Mouse (Mus musculus): ENCODE data around the gene Ap5z1. TPM values are rescaled to one million over a fixed set of nuclear protein-coding genes. Genes with fewer than 3 reads are reported as not detected.

Ap5z1 gene
- polyA plus RNA-seq, 1 experiment from 2014 or later: 4.0 TPM

DNA sequence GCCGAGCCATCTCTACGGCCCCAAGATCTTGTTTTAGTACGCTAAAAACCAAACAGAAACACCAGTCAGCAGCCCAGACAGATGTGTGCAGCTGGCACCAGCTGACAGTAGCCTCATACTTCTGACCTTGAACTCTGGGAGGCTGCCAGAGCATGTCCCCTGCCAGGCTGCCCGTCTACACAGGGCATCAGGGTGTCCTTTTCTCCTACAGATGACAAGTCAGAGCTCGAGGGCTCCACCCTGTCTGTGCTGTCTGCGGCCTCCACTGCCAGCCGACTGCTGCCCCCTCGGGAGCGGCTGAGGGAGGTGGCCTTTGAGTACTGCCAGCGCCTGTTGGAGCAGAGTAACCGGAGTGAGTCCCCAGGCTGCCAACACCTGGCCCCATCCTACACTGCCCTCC, 6.1 kb downstream of the Ap5z1 start:
- Histone ChIP-seq H3K27me3 (ENCODE audit: insufficient read depth, low read length) (no peaks in the 10 kb centered on the region), H3K36me3 (replicated peaks; ENCODE audit: insufficient read depth, low read length) (peaks cover 26% of the 10 kb centered on the region), H3K9ac (replicated peaks) (no peak overlapping the region), H3K9me3 (ENCODE audit: low read length) (no peaks in the 10 kb centered on the region), H3K4me1 (ENCODE audit: insufficient read depth) (peaks cover 5% of the 10 kb centered on the region), H3K4me3 (ENCODE audit: low read depth, low read length) (no peak overlapping the region), H3K4me2 (ENCODE audit: low read depth, low read length) (no peak overlapping the region), H3K27ac (ENCODE audit: low read depth) (no peak overlapping the region)
- TF ChIP-seq EP300 (IDR thresholded peaks at IDR 0.05; ENCODE audit: low read depth): no peak
- TF ChIP-seq CTCF (IDR thresholded peaks at IDR 0.05; ENCODE audit: low read depth): no peak
- ATAC-seq (no peak), DNase-seq (no peak)
- 90% methylated on average over 11 of the region's 11 CpGs for WGBS (ENCODE audit: insufficient replicate concordance)

DNA sequence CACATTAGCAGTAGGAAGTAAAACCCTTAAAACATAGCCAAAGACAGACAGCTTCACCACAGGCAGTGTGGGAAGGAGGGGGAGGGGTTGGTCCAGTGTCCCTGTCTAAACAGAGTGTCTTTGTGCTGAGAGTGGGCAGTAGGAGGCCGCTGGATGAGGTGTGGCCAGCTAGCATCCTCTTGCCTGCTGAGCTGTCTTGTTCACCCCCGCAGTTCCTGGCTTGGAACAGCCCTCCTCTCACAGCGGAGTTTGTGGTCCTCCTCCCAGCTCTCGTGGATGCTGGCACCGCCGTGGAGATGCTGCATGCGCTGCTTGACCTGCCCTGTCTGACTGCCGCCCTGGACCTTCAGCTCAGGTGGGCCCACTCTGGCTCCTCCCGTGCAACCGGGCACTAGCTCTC, 10.0 kb downstream of the Ap5z1 start:
- DNase-seq (no peak), ATAC-seq (no peak)
- no peak for TF ChIP-seq CTCF (IDR thresholded peaks at IDR 0.05; ENCODE audit: low read depth)
- TF ChIP-seq EP300 (IDR thresholded peaks at IDR 0.05; ENCODE audit: low read depth): no peak
- no peak overlapping the region for H3K9ac ChIP-seq (replicated peaks)
- no peaks in the 10 kb centered on the region for H3K9me3 ChIP-seq (ENCODE audit: low read length)
- 86% methylated on average over 10 of the region's 10 CpGs for WGBS (ENCODE audit: insufficient replicate concordance)
- no peak overlapping the region for H3K27ac ChIP-seq (ENCODE audit: low read depth)
- no peaks in the 10 kb centered on the region for H3K27me3 ChIP-seq (ENCODE audit: insufficient read depth, low read length)
- no peak overlapping the region for H3K4me2 ChIP-seq (ENCODE audit: low read depth, low read length)
- no peaks in the 10 kb centered on the region for H3K4me1 ChIP-seq (ENCODE audit: insufficient read depth)
- peaks cover 22% of the 10 kb centered on the region for H3K36me3 ChIP-seq (replicated peaks; ENCODE audit: insufficient read depth, low read length)
- H3K4me3 ChIP-seq (ENCODE audit: low read depth, low read length): no peak overlapping the region

DNA sequence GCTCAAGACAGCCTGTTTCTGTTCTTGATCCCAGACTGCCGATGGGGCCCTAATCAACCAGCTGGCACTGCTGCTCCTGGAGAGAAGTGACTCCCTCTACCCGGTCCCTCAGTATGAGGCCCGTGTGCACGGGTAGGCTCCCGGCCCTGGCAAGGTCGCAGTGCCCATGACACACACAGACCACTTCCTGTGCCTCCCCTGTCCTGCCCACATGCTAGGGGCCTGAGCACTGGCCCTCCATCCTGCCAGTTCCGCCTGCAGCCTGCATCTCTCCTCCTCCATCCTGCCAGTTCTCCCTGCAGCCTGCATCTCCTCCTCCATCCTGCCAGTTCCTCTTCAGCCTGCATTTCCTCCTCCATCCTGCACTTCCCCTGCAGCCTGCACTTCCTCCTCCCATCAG, 11.9 kb downstream of the Ap5z1 start:
- no peaks in the 10 kb centered on the region for H3K4me1 ChIP-seq (ENCODE audit: insufficient read depth)
- H3K27me3 ChIP-seq (ENCODE audit: insufficient read depth, low read length): no peaks in the 10 kb centered on the region
- no peaks in the 10 kb centered on the region for H3K9me3 ChIP-seq (ENCODE audit: low read length)
- H3K27ac ChIP-seq (ENCODE audit: low read depth): no peak overlapping the region
- WGBS (ENCODE audit: insufficient replicate concordance): 55% methylated on average over 4 of the region's 7 CpGs
- no peak overlapping the region for H3K9ac ChIP-seq (replicated peaks)
- H3K4me3 ChIP-seq (ENCODE audit: low read depth, low read length): no peak overlapping the region
- peaks cover 10% of the 10 kb centered on the region for H3K36me3 ChIP-seq (replicated peaks; ENCODE audit: insufficient read depth, low read length)
- TF ChIP-seq CTCF (IDR thresholded peaks at IDR 0.05; ENCODE audit: low read depth) (no peak), EP300 (IDR thresholded peaks at IDR 0.05; ENCODE audit: low read depth) (no peak)
- H3K4me2 ChIP-seq (ENCODE audit: low read depth, low read length): no peak overlapping the region
- DNase-seq (no peak), ATAC-seq (no peak)

DNA sequence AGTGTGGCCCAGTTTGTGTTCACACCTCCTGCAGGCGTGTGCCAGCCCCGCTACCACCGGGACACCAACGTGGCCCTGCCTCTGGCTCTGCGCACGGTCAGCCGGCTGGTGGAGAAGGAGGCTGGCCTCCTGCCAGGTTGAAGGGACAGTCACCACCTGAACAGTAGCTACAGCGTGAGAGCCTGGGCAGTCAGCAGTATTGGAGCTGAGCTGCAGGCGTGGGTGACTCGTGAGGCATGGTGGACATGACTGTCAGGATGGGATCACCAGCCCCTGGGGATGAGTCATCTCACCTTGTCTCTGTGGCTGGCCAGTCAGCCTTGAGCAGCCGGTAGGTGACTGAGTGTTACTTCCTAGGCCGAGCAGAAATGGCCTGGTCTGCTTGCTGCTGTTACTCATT, 13.6 kb downstream of the Ap5z1 start:
- peaks cover 7% of the 10 kb centered on the region for H3K36me3 ChIP-seq (replicated peaks; ENCODE audit: insufficient read depth, low read length)
- H3K4me2 ChIP-seq (ENCODE audit: low read depth, low read length): no peak overlapping the region
- no peak overlapping the region for H3K4me3 ChIP-seq (ENCODE audit: low read depth, low read length)
- H3K27me3 ChIP-seq (ENCODE audit: insufficient read depth, low read length): no peaks in the 10 kb centered on the region
- WGBS (ENCODE audit: insufficient replicate concordance): 77% methylated on average over 12 of the region's 12 CpGs
- H3K9me3 ChIP-seq (ENCODE audit: low read length): no peaks in the 10 kb centered on the region
- no peaks in the 10 kb centered on the region for H3K4me1 ChIP-seq (ENCODE audit: insufficient read depth)
- H3K9ac ChIP-seq (replicated peaks): no peak overlapping the region
- TF ChIP-seq EP300 (IDR thresholded peaks at IDR 0.05; ENCODE audit: low read depth) (no peak), CTCF (IDR thresholded peaks at IDR 0.05; ENCODE audit: low read depth) (no peak)
- no peak for DNase-seq
- no peak overlapping the region for H3K27ac ChIP-seq (ENCODE audit: low read depth)
- no peak for ATAC-seq

DNA sequence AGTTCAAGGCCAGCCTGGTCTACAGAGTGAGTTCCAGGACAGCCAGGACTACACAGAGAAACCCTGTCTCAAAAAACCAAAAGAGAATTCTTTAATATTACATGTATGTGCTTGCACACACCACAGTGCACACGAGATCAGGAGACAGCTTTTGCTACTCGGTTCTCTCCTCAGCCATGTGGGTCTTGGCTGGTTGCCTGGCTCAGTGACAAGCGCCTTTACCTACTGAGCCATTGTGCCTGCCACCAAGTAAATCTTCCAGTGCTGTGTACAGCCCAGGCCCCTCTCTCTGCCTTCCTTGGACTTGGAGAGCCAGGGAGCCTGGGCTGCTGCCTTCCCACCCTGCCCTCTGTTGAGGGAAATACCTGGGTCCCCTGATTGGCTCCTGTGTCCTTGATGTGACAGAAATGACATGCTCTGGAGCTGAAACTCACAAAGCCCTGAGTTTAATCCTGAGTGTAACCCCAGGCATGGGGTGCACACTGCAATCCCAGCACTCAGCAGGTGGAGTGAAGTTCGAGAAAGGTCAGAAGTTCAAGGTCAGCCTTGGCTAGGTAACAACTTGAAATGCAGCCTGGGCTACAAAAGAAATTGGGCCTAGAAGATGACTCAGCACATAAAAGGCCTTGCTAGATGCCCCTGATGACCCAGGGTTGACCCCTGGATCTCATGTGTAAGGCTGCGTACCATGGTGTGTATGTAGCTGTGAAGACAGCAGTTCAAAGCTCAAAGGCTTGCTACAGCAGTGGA, 14.3 kb downstream of the Ap5z1 start:
- TF ChIP-seq CTCF (IDR thresholded peaks at IDR 0.05; ENCODE audit: low read depth): no peak
- no peak for TF ChIP-seq EP300 (IDR thresholded peaks at IDR 0.05; ENCODE audit: low read depth)
- ATAC-seq: no peak
- Histone ChIP-seq H3K4me3 (ENCODE audit: low read depth, low read length) (no peak overlapping the region), H3K36me3 (replicated peaks; ENCODE audit: insufficient read depth, low read length) (peaks cover 6% of the 10 kb centered on the region), H3K27ac (ENCODE audit: low read depth) (no peak overlapping the region), H3K4me1 (ENCODE audit: insufficient read depth) (no peaks in the 10 kb centered on the region), H3K9ac (replicated peaks) (no peak overlapping the region), H3K9me3 (ENCODE audit: low read length) (no peaks in the 10 kb centered on the region), H3K27me3 (ENCODE audit: insufficient read depth, low read length) (no peaks in the 10 kb centered on the region), H3K4me2 (ENCODE audit: low read depth, low read length) (no peak overlapping the region)
- no peak for DNase-seq
- WGBS (ENCODE audit: insufficient replicate concordance): 78% methylated on average over 5 of the region's 5 CpGs

DNA sequence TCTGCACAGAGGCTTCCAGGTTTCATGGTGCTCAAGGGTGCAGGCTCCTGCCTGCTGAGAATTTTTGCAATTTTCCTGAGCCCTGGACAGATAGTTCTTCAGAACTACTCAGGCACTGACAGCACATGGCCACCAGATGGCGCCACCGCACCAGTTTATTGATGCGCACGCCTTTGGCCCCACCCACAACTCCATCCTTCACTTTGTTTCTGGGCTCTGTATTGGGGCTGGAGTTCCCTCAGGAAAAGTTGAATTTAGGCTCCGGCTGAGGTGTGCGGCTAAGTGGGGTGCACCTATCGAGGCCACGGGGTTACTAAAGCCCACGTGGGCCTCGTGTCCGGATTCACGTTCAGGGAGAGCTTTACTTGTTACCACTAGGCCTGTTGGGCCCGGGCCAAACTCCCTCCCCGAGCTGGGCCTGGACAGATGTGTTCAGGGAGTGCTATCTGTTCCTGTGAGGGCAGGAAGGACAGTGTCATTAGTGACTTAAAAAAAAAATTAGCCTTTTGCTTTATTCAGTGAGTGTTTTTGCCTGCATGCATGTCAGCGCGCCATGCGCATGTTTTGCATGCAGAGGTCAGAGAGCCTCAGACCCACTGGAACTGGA, 15.2 kb downstream of the Ap5z1 start:
- no peak overlapping the region for H3K9ac ChIP-seq (replicated peaks)
- H3K27me3 ChIP-seq (ENCODE audit: insufficient read depth, low read length): no peaks in the 10 kb centered on the region
- no peak overlapping the region for H3K4me3 ChIP-seq (ENCODE audit: low read depth, low read length)
- peak overlapping the region; percentile 31 for H3K4me2 ChIP-seq (ENCODE audit: low read depth, low read length)
- peak; percentile 94 for TF ChIP-seq CTCF (IDR thresholded peaks at IDR 0.05; ENCODE audit: low read depth)
- TF ChIP-seq EP300 (IDR thresholded peaks at IDR 0.05; ENCODE audit: low read depth): no peak
- H3K4me1 ChIP-seq (ENCODE audit: insufficient read depth): no peaks in the 10 kb centered on the region
- H3K9me3 ChIP-seq (ENCODE audit: low read length): no peaks in the 10 kb centered on the region
- WGBS (ENCODE audit: insufficient replicate concordance): 37% methylated on average over 17 of the region's 17 CpGs
- peaks cover 6% of the 10 kb centered on the region for H3K36me3 ChIP-seq (replicated peaks; ENCODE audit: insufficient read depth, low read length)
- no peak overlapping the region for H3K27ac ChIP-seq (ENCODE audit: low read depth)
- DNase-seq (peak; percentile 85), ATAC-seq (peak; percentile 64)

Data from liver, postnatal 0 days (tissue).